Mouse (Mus musculus) MEL (cell line): ENCODE data around the gene Syce1l. TPM values are rescaled to one million over a fixed set of nuclear protein-coding genes. Genes with fewer than 3 reads are reported as not detected.
A peak's percentile ranks its signal among the peaks of the same experiment; 100 is the strongest.

ENCODE experiments used
- DNase-seq: peaks from one replicate; pipeline ENCODE4 v3.0.0; 2011; ENCODE audit warnings: low read depth, low spot score
- H3K27ac ChIP-seq: 2 replicates; pipeline ENCODE4 v1.5.1; 2012; ENCODE audit warnings: low read depth, mild to moderate bottlenecking, control low read depth, low read length, moderate library complexity; ENCODE audit not compliant: control insufficient read depth
- H3K27me3 ChIP-seq, 2 experiments: fragments of 150-350 bp in 1 of 2; sonication (generic) in 1 of 2; 2 replicates each; pipeline ENCODE4 v1.6.1; 2012; ENCODE audit warnings: low read length in 2 of 2, mild to moderate bottlenecking in 2 of 2, improper control_type of control experiment in 1 of 2, moderate library complexity in 1 of 2; ENCODE audit not compliant: insufficient read depth in 2 of 2, control insufficient read depth in 1 of 2
- H3K36me3 ChIP-seq, 2 experiments: 2 replicates each; pipeline ENCODE4 v1.6.1; 2012 to 2014; ENCODE audit warnings: low read length in 2 of 2, improper control_type of control experiment in 1 of 2, inconsistent platforms in 1 of 2, mild to moderate bottlenecking in 1 of 2; ENCODE audit not compliant: insufficient read depth in 2 of 2, control insufficient read depth in 1 of 2
- H3K4me1 ChIP-seq, 2 experiments: fragments of 150-350 bp in 1 of 2; sonication (generic) in 1 of 2; 2 replicates each; pipeline ENCODE4 v1.6.1; 2012; ENCODE audit warnings: low read length in 2 of 2, improper control_type of control experiment in 1 of 2, mild to moderate bottlenecking in 1 of 2; ENCODE audit not compliant: insufficient read depth in 2 of 2, control insufficient read depth in 1 of 2
- H3K4me3 ChIP-seq, 2 experiments: fragments of 150-350 bp in 1 of 2; sonication (generic) in 1 of 2; 2 replicates each; pipeline ENCODE4 v1.5.1; 2012; ENCODE audit warnings: low read depth in 2 of 2, low read length in 2 of 2, mild to moderate bottlenecking in 2 of 2, moderate library complexity in 2 of 2, control low read depth in 1 of 2, improper control_type of control experiment in 1 of 2; ENCODE audit not compliant: control insufficient read depth in 1 of 2, insufficient read depth in 1 of 2
- H3K79me2 ChIP-seq: 2 replicates; pipeline ENCODE4 v1.6.1; 2012; ENCODE audit warnings: mild to moderate bottlenecking, low read length, moderate library complexity; ENCODE audit not compliant: control insufficient read depth, poor library complexity, insufficient read depth
- H3K9ac ChIP-seq: 2 replicates; pipeline ENCODE4 v1.6.1; 2012; ENCODE audit warnings: low read depth, mild to moderate bottlenecking, control low read depth, low read length, moderate library complexity; ENCODE audit not compliant: control insufficient read depth, poor library complexity, severe bottlenecking
- H3K9me3 ChIP-seq: fragments of 150-350 bp; sonication (generic); replicated peaks from 2 replicates; pipeline ENCODE4 v1.6.1; 2012; ENCODE audit warnings: mild to moderate bottlenecking, low read length, improper control_type of control experiment, moderate library complexity; ENCODE audit not compliant: insufficient read depth
- BHLHE40 ChIP-seq: IDR thresholded peaks from 2 replicates; pipeline ENCODE4 v1.6.1; 2012; ENCODE audit warnings: low read depth, mild to moderate bottlenecking, inconsistent platforms, low read length, improper control_type of control experiment, borderline replicate concordance
- CHD1 ChIP-seq: IDR thresholded peaks from 2 replicates; pipeline ENCODE4 v1.6.1; 2012; ENCODE audit warnings: low read depth, mild to moderate bottlenecking, inconsistent platforms, low read length, improper control_type of control experiment
- CHD2 ChIP-seq: IDR thresholded peaks from 2 replicates; pipeline ENCODE4 v1.6.1; 2011; ENCODE audit warnings: low read length, improper control_type of control experiment
- CTCF ChIP-seq, 3 experiments: IDR thresholded peaks in 2 of 3; conservative IDR thresholded peaks in 1 of 3; 2 replicates each; pipeline ENCODE4 v1.5.1; 2011 to 2012; ENCODE audit warnings: low read length in 3 of 3, low read depth in 2 of 3, mild to moderate bottlenecking in 2 of 3, improper control_type of control experiment in 1 of 3, inconsistent platforms in 1 of 3, mixed read lengths in 1 of 3, moderate library complexity in 1 of 3; ENCODE audit not compliant: control insufficient read depth in 1 of 3, insufficient read depth in 1 of 3, poor library complexity in 1 of 3, severe bottlenecking in 1 of 3
- E2F4 ChIP-seq: IDR thresholded peaks from 2 replicates; pipeline ENCODE4 v1.6.1; 2011; ENCODE audit warnings: low read depth, low read length, improper control_type of control experiment, borderline replicate concordance
- EP300 ChIP-seq, 2 experiments: IDR thresholded peaks; 2 replicates each; pipeline ENCODE4 v1.6.1; 2011; ENCODE audit warnings: improper control_type of control experiment in 2 of 2, low read length in 2 of 2, low read depth in 1 of 2, mild to moderate bottlenecking in 1 of 2
- ETS1 ChIP-seq: IDR thresholded peaks from 2 replicates; pipeline ENCODE4 v1.6.1; 2012; ENCODE audit warnings: low read depth, mild to moderate bottlenecking, inconsistent platforms, low read length, improper control_type of control experiment, moderate library complexity
- GABPA ChIP-seq: IDR thresholded peaks from 2 replicates; pipeline ENCODE4 v1.6.1; 2012; ENCODE audit warnings: low read depth, mild to moderate bottlenecking, inconsistent platforms, low read length, improper control_type of control experiment, moderate library complexity
- MAFK ChIP-seq: IDR thresholded peaks from 2 replicates; pipeline ENCODE4 v1.6.1; 2011; ENCODE audit warnings: low read depth, mild to moderate bottlenecking, low read length, improper control_type of control experiment, borderline replicate concordance
- MAX ChIP-seq: IDR thresholded peaks from 2 replicates; pipeline ENCODE4 v1.6.1; 2011; ENCODE audit warnings: low read length, improper control_type of control experiment
- MAZ ChIP-seq: IDR thresholded peaks from 2 replicates; pipeline ENCODE4 v1.6.1; 2012; ENCODE audit warnings: low read depth, mild to moderate bottlenecking, inconsistent platforms, low read length, improper control_type of control experiment
- MEF2A ChIP-seq: IDR thresholded peaks from 2 replicates; pipeline ENCODE4 v1.6.1; 2014; ENCODE audit warnings: low read depth, mild to moderate bottlenecking, inconsistent platforms, low read length, improper control_type of control experiment; ENCODE audit not compliant: poor library complexity, insufficient replicate concordance, severe bottlenecking; ENCODE audit errors: extremely low read depth
- NELFE ChIP-seq: IDR thresholded peaks from 2 replicates; pipeline ENCODE4 v1.6.1; 2011; ENCODE audit warnings: low read depth, low read length, improper control_type of control experiment
- NRF1 ChIP-seq: IDR thresholded peaks from 2 replicates; pipeline ENCODE4 v1.6.1; 2014; ENCODE audit warnings: low read depth, mild to moderate bottlenecking, inconsistent platforms, low read length, improper control_type of control experiment, moderate library complexity; ENCODE audit not compliant: poor library complexity, insufficient read depth, severe bottlenecking
- POLR2AphosphoS2 ChIP-seq: IDR thresholded peaks from 2 replicates; pipeline ENCODE4 v1.6.1; 2011; ENCODE audit warnings: low read length, improper control_type of control experiment
- POLR2AphosphoS5 ChIP-seq: IDR thresholded peaks from 2 replicates; pipeline ENCODE4 v1.6.1; 2012; ENCODE audit warnings: low read depth, borderline replicate concordance, mild to moderate bottlenecking, inconsistent platforms, low read length, moderate library complexity, mixed read lengths
- RCOR1 ChIP-seq: IDR thresholded peaks from 2 replicates; pipeline ENCODE4 v1.6.1; 2012; ENCODE audit warnings: low read depth, mild to moderate bottlenecking, inconsistent platforms, low read length, improper control_type of control experiment
- SIN3A ChIP-seq: IDR thresholded peaks from 2 replicates; pipeline ENCODE4 v1.6.1; 2012; ENCODE audit warnings: low read length, improper control_type of control experiment, inconsistent platforms
- ZKSCAN1 ChIP-seq: IDR thresholded peaks from 2 replicates; pipeline ENCODE4 v1.6.1; 2012; ENCODE audit warnings: low read depth, mild to moderate bottlenecking, inconsistent platforms, low read length, improper control_type of control experiment, moderate library complexity
- ZMIZ1 ChIP-seq: IDR thresholded peaks from 2 replicates; pipeline ENCODE4 v1.6.1; 2012; ENCODE audit warnings: low read depth, mild to moderate bottlenecking, inconsistent platforms, low read length, improper control_type of control experiment, moderate library complexity
- polyA plus RNA-seq, 2 experiments: library from polyadenylated mRNA; stranded (reverse) in 1 of 2; unstranded in 1 of 2; fragments of >175 nt in 1 of 2; fragments of >200 nt in 1 of 2; gene quantifications; 2 replicates each; pipeline versions ENCODE4 v1.2.1 to v1.2.4; 2012; ENCODE audit warnings: low replicate concordance in 2 of 2, low read depth in 1 of 2; ENCODE audit not compliant: insufficient read length in 2 of 2, insufficient read depth in 1 of 2, missing spikeins in 1 of 2
- total RNA-seq: library from RNA; depleted of rRNA; stranded (reverse); fragments of 300-350 nt; gene quantifications from 2 replicates; pipeline ENCODE4 v1.2.3, GENCODE M21; 2012

Gene Syce1l
- total and polyA plus RNA-seq, 3 experiments, result not detected

GRCm38 (mm10) chr8:113653151-113653550 lies 10.1 kb downstream of the Syce1l start:
- Histone ChIP-seq H3K36me3 (no peaks in the 10 kb centered on the region), H3K9ac (no peak overlapping the region), H3K4me1 (no peaks in the 10 kb centered on the region), H3K9me3 (no peaks in the 10 kb centered on the region), H3K27ac (no peak overlapping the region), H3K4me3 (no peak overlapping the region), H3K27me3 (no peaks in the 10 kb centered on the region), H3K79me2 (no peaks in the 10 kb centered on the region)
- TF ChIP-seq CHD1 (no peak), CHD2 (no peak), NRF1 (no peak), E2F4 (no peak), POLR2AphosphoS5 (no peak), MAZ (no peak), ZMIZ1 (no peak), BHLHE40 (no peak), GABPA (no peak), SIN3A (no peak), MEF2A (no peak), ZKSCAN1 (no peak), MAFK (no peak)
- DNase-seq, result no peak

GRCm38 (mm10) chr8:113656154-113656553 lies 13.1 kb downstream of the Syce1l start:
- no peaks in the 10 kb centered on the region for H3K9me3 ChIP-seq
- no peak for TF ChIP-seq MEF2A
- no peak for TF ChIP-seq EP300 (IDR thresholded peaks at IDR 0.05; ENCODE audit: low read depth in 1 of 2, low read length in 2 of 2)
- TF ChIP-seq POLR2AphosphoS2, result no peak
- no peak for TF ChIP-seq ETS1
- TF ChIP-seq SIN3A, result no peak
- no peak for TF ChIP-seq CTCF (IDR thresholded peaks at IDR 0.05 in 2 of 3, conservative IDR thresholded peaks at IDR 0.05 in 1 of 3; ENCODE audit: control insufficient read depth in 1 of 3, insufficient read depth in 1 of 3, low read depth in 2 of 3, low read length in 3 of 3, poor library complexity in 1 of 3, severe bottlenecking in 1 of 3)
- TF ChIP-seq MAX, result no peak
- no peak for TF ChIP-seq RCOR1
- TF ChIP-seq CHD2, result no peak
- no peak for TF ChIP-seq NELFE
- H3K36me3 ChIP-seq, result no peaks in the 10 kb centered on the region
- H3K4me1 ChIP-seq, result no peaks in the 10 kb centered on the region
- H3K27ac ChIP-seq, result no peak overlapping the region
- no peak overlapping the region for H3K4me3 ChIP-seq
- no peak overlapping the region for H3K9ac ChIP-seq
- DNase-seq, result peak; percentile 18
- H3K27me3 ChIP-seq, result no peaks in the 10 kb centered on the region
- no peaks in the 10 kb centered on the region for H3K79me2 ChIP-seq
